Mouse (Mus musculus): ENCODE measurements around the gene Col23a1. TPM values are rescaled to one million over a fixed set of nuclear protein-coding genes. Genes with fewer than 3 reads are reported as not detected.

The Col23a1 gene
- total and polyA plus RNA-seq, 2 experiments from 2014 or later = 3.5 to 7.2 TPM

GRCm38 (mm10) chr11:51494178-51494577, 204.5 kb downstream of the Col23a1 start:
- H3K4me3 ChIP-seq (ENCODE audit: low read depth, low read length) = no peak overlapping the region
- no peak overlapping the region for H3K27ac ChIP-seq (ENCODE audit: low read depth)
- ATAC-seq (ENCODE audit: insufficient read depth, low read depth) = no peak
- no peak overlapping the region for H3K9ac ChIP-seq (replicated peaks; ENCODE audit: low read depth, low read length)
- H3K4me2 ChIP-seq (ENCODE audit: low read depth, low read length) = no peak overlapping the region
- no peak for DNase-seq (ENCODE audit: low spot score)
- H3K4me1 ChIP-seq (ENCODE audit: control insufficient read depth, insufficient read depth) = no peaks in the 10 kb centered on the region
- H3K9me3 ChIP-seq (replicated peaks; ENCODE audit: control insufficient read depth, low read length) = no peaks in the 10 kb centered on the region
- TF ChIP-seq CTCF (IDR thresholded peaks at IDR 0.05; ENCODE audit: low read depth) = no peak
- no peak for TF ChIP-seq EP300 (IDR thresholded peaks at IDR 0.05; ENCODE audit: low read depth)
- peaks cover 5% of the 10 kb centered on the region; the same call in 1 of the 2 replicates for H3K27me3 ChIP-seq (ENCODE audit: control insufficient read depth, insufficient read depth, low read length)
- 34% methylated on average over 5 of the region's 5 CpGs for WGBS
- no peaks in the 10 kb centered on the region for H3K36me3 ChIP-seq (replicated peaks; ENCODE audit: control insufficient read depth, insufficient read depth, low read length)

- no peak for DNase-seq (ENCODE audit: low spot score)
- Histone ChIP-seq H3K4me2 (ENCODE audit: low read depth, low read length) (no peak overlapping the region), H3K36me3 (replicated peaks; ENCODE audit: control insufficient read depth, insufficient read depth, low read length) (no peaks in the 10 kb centered on the region), H3K27ac (ENCODE audit: low read depth) (no peak overlapping the region), H3K9me3 (replicated peaks; ENCODE audit: control insufficient read depth, low read length) (no peaks in the 10 kb centered on the region), H3K4me1 (ENCODE audit: control insufficient read depth, insufficient read depth) (no peaks in the 10 kb centered on the region), H3K9ac (replicated peaks; ENCODE audit: low read depth, low read length) (no peak overlapping the region), H3K27me3 (ENCODE audit: control insufficient read depth, insufficient read depth, low read length) (no peaks in the 10 kb centered on the region), H3K4me3 (ENCODE audit: low read depth, low read length) (no peak overlapping the region)
- TF ChIP-seq CTCF (IDR thresholded peaks at IDR 0.05; ENCODE audit: low read depth) = no peak
- TF ChIP-seq EP300 (IDR thresholded peaks at IDR 0.05; ENCODE audit: low read depth) = no peak
- no peak for ATAC-seq (ENCODE audit: insufficient read depth, low read depth)
Observed at GRCm38 (mm10) chr11:51499776-51500175, 210.1 kb downstream of the Col23a1 start.

DNA sequence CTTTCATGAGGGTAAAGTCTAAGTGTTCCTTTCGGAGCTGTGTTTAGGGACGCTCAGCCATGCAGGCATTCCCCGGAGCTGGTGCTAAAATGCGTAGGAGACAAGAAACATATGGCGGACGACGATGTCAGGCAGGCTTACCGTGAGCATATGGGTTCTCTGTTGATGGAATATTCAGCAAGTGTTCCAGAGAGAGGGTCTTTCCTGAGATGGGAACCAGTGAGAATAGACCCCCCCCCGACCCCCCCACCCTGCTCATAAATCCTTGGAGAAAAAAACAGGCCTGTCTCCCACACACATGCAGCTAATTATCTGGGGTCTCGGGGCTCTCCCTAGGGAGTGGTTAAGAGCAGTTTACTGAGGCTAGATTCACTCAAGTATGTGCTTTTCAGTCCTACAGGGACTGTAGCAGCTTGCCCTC, 212.7 kb downstream of the Col23a1 start:
- Histone ChIP-seq H3K36me3 (replicated peaks; ENCODE audit: control insufficient read depth, insufficient read depth, low read length) (no peaks in the 10 kb centered on the region), H3K4me2 (ENCODE audit: low read depth, low read length) (no peak overlapping the region), H3K9ac (replicated peaks; ENCODE audit: low read depth, low read length) (no peak overlapping the region), H3K27me3 (ENCODE audit: control insufficient read depth, insufficient read depth, low read length) (no peaks in the 10 kb centered on the region), H3K4me1 (ENCODE audit: control insufficient read depth, insufficient read depth) (no peaks in the 10 kb centered on the region), H3K4me3 (ENCODE audit: low read depth, low read length) (no peak overlapping the region), H3K9me3 (replicated peaks; ENCODE audit: control insufficient read depth, low read length) (no peaks in the 10 kb centered on the region), H3K27ac (ENCODE audit: low read depth) (no peak overlapping the region)
- ATAC-seq (ENCODE audit: insufficient read depth, low read depth) = no peak
- 69% methylated on average over 10 of the region's 10 CpGs for WGBS
- no peak for TF ChIP-seq EP300 (IDR thresholded peaks at IDR 0.05; ENCODE audit: low read depth)
- no peak for TF ChIP-seq CTCF (IDR thresholded peaks at IDR 0.05; ENCODE audit: low read depth)
- no peak for DNase-seq (ENCODE audit: low spot score)

- ATAC-seq (ENCODE audit: insufficient read depth, low read depth) = no peak
- Histone ChIP-seq H3K4me3 (ENCODE audit: low read depth, low read length) (no peak overlapping the region), H3K36me3 (replicated peaks; ENCODE audit: control insufficient read depth, insufficient read depth, low read length) (no peaks in the 10 kb centered on the region), H3K27me3 (ENCODE audit: control insufficient read depth, insufficient read depth, low read length) (no peaks in the 10 kb centered on the region), H3K4me2 (ENCODE audit: low read depth, low read length) (no peak overlapping the region), H3K27ac (ENCODE audit: low read depth) (no peak overlapping the region), H3K9me3 (replicated peaks; ENCODE audit: control insufficient read depth, low read length) (no peaks in the 10 kb centered on the region), H3K4me1 (ENCODE audit: control insufficient read depth, insufficient read depth) (no peaks in the 10 kb centered on the region), H3K9ac (replicated peaks; ENCODE audit: low read depth, low read length) (no peak overlapping the region)
- no peak for DNase-seq (ENCODE audit: low spot score)
- 23% methylated on average over 3 of the region's 3 CpGs for WGBS
- TF ChIP-seq CTCF (IDR thresholded peaks at IDR 0.05; ENCODE audit: low read depth) = no peak
- TF ChIP-seq EP300 (IDR thresholded peaks at IDR 0.05; ENCODE audit: low read depth) = no peak
Observed at GRCm38 (mm10) chr11:51504946-51505345, 215.2 kb downstream of the Col23a1 start.

DNA sequence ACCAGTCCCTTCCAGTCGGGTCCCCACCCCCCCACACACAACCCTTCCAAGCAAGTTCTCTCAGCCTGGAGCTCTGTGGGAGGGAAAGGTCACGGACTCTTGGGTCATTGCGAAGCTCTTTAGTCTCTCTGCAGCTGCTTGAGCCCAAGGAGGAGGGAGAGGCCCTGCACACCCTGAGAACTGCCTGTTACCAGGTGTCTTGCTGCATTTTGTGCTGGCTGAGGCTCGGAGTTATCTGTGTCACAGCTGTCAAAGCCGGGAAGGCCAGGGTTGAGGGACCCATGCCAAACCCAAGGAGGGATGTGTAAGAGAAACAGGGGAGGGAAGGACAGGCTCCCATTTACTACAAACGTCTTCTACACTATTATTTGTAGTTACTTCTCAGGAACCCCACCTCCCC, 218.3 kb downstream of the Col23a1 start:
- Histone ChIP-seq H3K36me3 (replicated peaks; ENCODE audit: control insufficient read depth, insufficient read depth, low read length) (no peaks in the 10 kb centered on the region), H3K9ac (replicated peaks; ENCODE audit: low read depth, low read length) (no peak overlapping the region), H3K27ac (ENCODE audit: low read depth) (no peak overlapping the region), H3K4me2 (ENCODE audit: low read depth, low read length) (no peak overlapping the region), H3K4me1 (ENCODE audit: control insufficient read depth, insufficient read depth) (no peaks in the 10 kb centered on the region), H3K4me3 (ENCODE audit: low read depth, low read length) (no peak overlapping the region), H3K27me3 (ENCODE audit: control insufficient read depth, insufficient read depth, low read length) (no peaks in the 10 kb centered on the region), H3K9me3 (replicated peaks; ENCODE audit: control insufficient read depth, low read length) (no peaks in the 10 kb centered on the region)
- DNase-seq (ENCODE audit: low spot score) = no peak
- TF ChIP-seq EP300 (IDR thresholded peaks at IDR 0.05; ENCODE audit: low read depth) (no peak), CTCF (IDR thresholded peaks at IDR 0.05; ENCODE audit: low read depth) (no peak)
- WGBS = 43% methylated on average over 6 of the region's 6 CpGs
- 0 out of 2 replicates have a peak, but pooled peaks have one; percentile 8 for ATAC-seq (ENCODE audit: insufficient read depth, low read depth)

DNA sequence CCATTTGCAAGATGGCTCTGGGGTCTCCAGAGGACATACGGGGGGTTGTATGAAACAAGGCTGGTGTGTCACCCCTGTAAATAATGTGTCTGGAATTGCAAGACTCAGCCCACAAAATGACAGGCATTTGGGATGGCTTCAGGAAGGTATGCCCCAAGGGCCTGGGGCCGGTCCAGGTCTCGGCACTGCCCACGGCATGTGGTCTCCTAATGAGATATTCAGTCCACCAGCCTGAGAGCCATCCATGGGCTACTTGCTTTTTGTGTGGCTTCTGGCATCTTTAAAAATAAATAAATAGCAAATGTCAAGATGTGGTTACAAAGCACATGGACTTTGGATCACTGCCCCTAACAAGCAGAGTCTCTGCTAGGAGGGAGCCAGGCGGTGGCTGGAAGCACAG, 219.5 kb downstream of the Col23a1 start:
- WGBS = 87% methylated on average over 5 of the region's 5 CpGs
- ATAC-seq (ENCODE audit: insufficient read depth, low read depth) (no peak), DNase-seq (ENCODE audit: low spot score) (no peak)
- no peaks in the 10 kb centered on the region for H3K9me3 ChIP-seq (replicated peaks; ENCODE audit: control insufficient read depth, low read length)
- TF ChIP-seq CTCF (IDR thresholded peaks at IDR 0.05; ENCODE audit: low read depth) (no peak), EP300 (IDR thresholded peaks at IDR 0.05; ENCODE audit: low read depth) (no peak)
- no peak overlapping the region for H3K4me2 ChIP-seq (ENCODE audit: low read depth, low read length)
- H3K27ac ChIP-seq (ENCODE audit: low read depth) = no peak overlapping the region
- no peaks in the 10 kb centered on the region for H3K27me3 ChIP-seq (ENCODE audit: control insufficient read depth, insufficient read depth, low read length)
- no peaks in the 10 kb centered on the region for H3K4me1 ChIP-seq (ENCODE audit: control insufficient read depth, insufficient read depth)
- no peak overlapping the region for H3K4me3 ChIP-seq (ENCODE audit: low read depth, low read length)
- no peak overlapping the region for H3K9ac ChIP-seq (replicated peaks; ENCODE audit: low read depth, low read length)
- no peaks in the 10 kb centered on the region for H3K36me3 ChIP-seq (replicated peaks; ENCODE audit: control insufficient read depth, insufficient read depth, low read length)

Measured in heart, postnatal 0 days (tissue).